Mouse (Mus musculus): ENCODE data around the gene Ncbp1. TPM values are rescaled to one million over a fixed set of nuclear protein-coding genes. Genes with fewer than 3 reads are reported as not detected.

Gene Ncbp1
- polyA plus RNA-seq, 1 experiment from 2014 or later: 145 TPM

DNA sequence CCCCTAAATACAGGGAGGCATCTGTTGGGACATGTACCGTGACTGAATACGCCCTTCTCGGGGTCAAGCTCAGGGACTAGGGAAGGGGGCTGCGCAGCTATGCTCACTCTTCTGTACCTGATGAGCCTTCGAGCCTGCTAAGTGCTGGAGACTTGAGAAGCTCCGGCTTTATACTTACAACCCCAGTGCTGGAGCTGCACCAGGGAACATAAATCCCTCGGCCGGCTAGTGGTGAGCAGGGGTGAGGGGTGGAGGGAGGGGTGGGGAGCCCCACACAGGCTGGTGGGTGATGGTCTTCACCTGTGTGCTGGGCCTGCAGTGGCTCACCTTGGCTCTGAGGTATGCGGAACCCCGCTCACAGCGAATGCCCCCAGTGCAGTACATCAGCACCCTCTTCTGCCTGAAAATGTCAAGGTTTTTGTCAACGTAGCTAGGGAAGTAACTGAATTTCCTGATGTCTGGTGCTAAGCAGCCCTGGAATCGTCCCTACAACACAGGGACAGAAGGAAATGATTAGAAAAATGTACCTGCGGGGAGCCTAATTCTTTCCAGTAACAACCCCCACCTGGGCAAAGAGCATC lies 18.8 kb upstream of the Ncbp1 start:
- H3K36me3 ChIP-seq (ENCODE audit: control insufficient read depth, insufficient read depth, low read length): peaks cover 26% of the 10 kb centered on the region
- H3K27me3 ChIP-seq (ENCODE audit: control insufficient read depth, insufficient read depth, low read length): no peaks in the 10 kb centered on the region
- no peak overlapping the region for H3K4me3 ChIP-seq (ENCODE audit: low read depth, low read length)
- H3K27ac ChIP-seq (ENCODE audit: low read depth, low read length): no peak overlapping the region
- DNase-seq (ENCODE audit: low spot score) (no peak), ATAC-seq (ENCODE audit: insufficient read depth, low FRiP score, low TSS enrichment) (no peak)
- no peaks in the 10 kb centered on the region for H3K9me3 ChIP-seq (ENCODE audit: control insufficient read depth, low read length)
- H3K9ac ChIP-seq (ENCODE audit: low read length): no peak overlapping the region
- no peak overlapping the region for H3K4me2 ChIP-seq (ENCODE audit: low read depth)
- H3K4me1 ChIP-seq (ENCODE audit: control insufficient read depth, insufficient read depth, low read length): no peaks in the 10 kb centered on the region
- WGBS: 93% methylated on average over 14 of the region's 14 CpGs

DNA sequence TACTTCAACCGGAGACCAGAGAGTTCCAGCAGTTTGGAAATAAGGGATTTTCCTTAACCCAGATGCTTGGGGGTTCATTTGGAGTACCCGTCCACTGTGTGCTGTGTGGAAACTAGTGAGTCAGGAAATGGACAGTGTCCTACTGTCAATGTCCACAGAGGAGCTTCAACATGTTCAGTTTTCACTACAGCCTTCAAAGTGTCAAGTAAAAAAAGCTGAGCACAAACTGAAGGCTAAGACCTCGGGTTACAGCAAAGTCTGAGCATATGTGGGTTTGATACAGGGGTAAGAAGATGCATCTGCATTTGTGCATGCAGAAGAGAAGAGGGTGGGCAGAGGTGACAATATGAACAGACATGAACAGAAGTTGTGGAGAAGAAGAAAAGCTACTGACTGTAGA lies 17.6 kb upstream of the Ncbp1 start:
- ATAC-seq (ENCODE audit: insufficient read depth, low FRiP score, low TSS enrichment) (no peak), DNase-seq (ENCODE audit: low spot score) (no peak)
- Histone ChIP-seq H3K4me3 (ENCODE audit: low read depth, low read length) (no peak overlapping the region), H3K9ac (ENCODE audit: low read length) (no peak overlapping the region), H3K27me3 (ENCODE audit: control insufficient read depth, insufficient read depth, low read length) (no peaks in the 10 kb centered on the region), H3K36me3 (ENCODE audit: control insufficient read depth, insufficient read depth, low read length) (peaks cover 31% of the 10 kb centered on the region), H3K9me3 (ENCODE audit: control insufficient read depth, low read length) (no peaks in the 10 kb centered on the region), H3K27ac (ENCODE audit: low read depth, low read length) (no peak overlapping the region), H3K4me2 (ENCODE audit: low read depth) (no peak overlapping the region), H3K4me1 (ENCODE audit: control insufficient read depth, insufficient read depth, low read length) (no peaks in the 10 kb centered on the region)
- 86% methylated on average over 3 of the region's 3 CpGs for WGBS

DNA sequence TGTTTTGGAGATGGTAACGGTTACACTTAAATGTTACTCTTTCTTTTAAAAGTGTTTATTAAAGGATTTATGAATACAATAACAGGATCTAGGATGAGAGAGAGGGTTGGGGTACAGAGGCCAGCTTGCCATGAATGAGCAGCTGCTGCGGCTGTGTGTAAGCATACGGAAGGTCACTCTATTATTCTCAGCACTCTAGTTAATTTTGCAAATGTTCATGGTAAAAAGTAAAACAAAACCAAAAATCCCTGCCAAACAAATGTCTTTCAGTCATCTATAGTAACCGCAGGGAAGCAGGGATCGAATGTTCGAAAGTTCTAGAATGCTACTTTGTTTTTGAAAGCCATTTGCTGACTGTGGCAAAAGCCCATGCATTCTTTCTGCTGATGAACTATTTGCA lies 15.1 kb upstream of the Ncbp1 start:
- H3K27me3 ChIP-seq (ENCODE audit: control insufficient read depth, insufficient read depth, low read length): no peaks in the 10 kb centered on the region
- no peak overlapping the region for H3K9ac ChIP-seq (ENCODE audit: low read length)
- no peak for DNase-seq (ENCODE audit: low spot score)
- no peaks in the 10 kb centered on the region for H3K4me1 ChIP-seq (ENCODE audit: control insufficient read depth, insufficient read depth, low read length)
- WGBS: 95% methylated on average over 6 of the region's 6 CpGs
- H3K36me3 ChIP-seq (ENCODE audit: control insufficient read depth, insufficient read depth, low read length): peaks cover 27% of the 10 kb centered on the region
- no peak overlapping the region for H3K27ac ChIP-seq (ENCODE audit: low read depth, low read length)
- no peak overlapping the region for H3K4me2 ChIP-seq (ENCODE audit: low read depth)
- no peak for ATAC-seq (ENCODE audit: insufficient read depth, low FRiP score, low TSS enrichment)
- no peaks in the 10 kb centered on the region for H3K9me3 ChIP-seq (ENCODE audit: control insufficient read depth, low read length)
- no peak overlapping the region for H3K4me3 ChIP-seq (ENCODE audit: low read depth, low read length)

- no peak overlapping the region for H3K4me3 ChIP-seq (ENCODE audit: low read depth, low read length)
Measured at GRCm38 (mm10) chr4:46126541-46126940, 11.9 kb upstream of the Ncbp1 start.

GRCm38 (mm10) chr4:46129311-46130004 lies 9.0 kb upstream of the Ncbp1 start:
- DNase-seq (ENCODE audit: low spot score): no peak
- ATAC-seq (ENCODE audit: insufficient read depth, low FRiP score, low TSS enrichment): no peak
- Histone ChIP-seq H3K4me2 (ENCODE audit: low read depth) (no peak overlapping the region), H3K27me3 (ENCODE audit: control insufficient read depth, insufficient read depth, low read length) (no peaks in the 10 kb centered on the region), H3K36me3 (ENCODE audit: control insufficient read depth, insufficient read depth, low read length) (peaks cover 28% of the 10 kb centered on the region), H3K9ac (ENCODE audit: low read length) (no peak overlapping the region), H3K4me3 (ENCODE audit: low read depth, low read length) (no peak overlapping the region), H3K9me3 (ENCODE audit: control insufficient read depth, low read length) (no peaks in the 10 kb centered on the region), H3K27ac (ENCODE audit: low read depth, low read length) (no peak overlapping the region), H3K4me1 (ENCODE audit: control insufficient read depth, insufficient read depth, low read length) (no peaks in the 10 kb centered on the region)
- WGBS: 89% methylated on average over 8 of the region's 8 CpGs

More at GRCm38 (mm10) chr4:46126541-46126940, 11.9 kb upstream of the Ncbp1 start:
- H3K9me3 ChIP-seq (ENCODE audit: control insufficient read depth, low read length): no peaks in the 10 kb centered on the region
- no peak overlapping the region for H3K27ac ChIP-seq (ENCODE audit: low read depth, low read length)
- H3K9ac ChIP-seq (ENCODE audit: low read length): no peak overlapping the region
- ATAC-seq (ENCODE audit: insufficient read depth, low FRiP score, low TSS enrichment): no peak; the same call in 1 of the 2 replicates
- no peak overlapping the region for H3K4me2 ChIP-seq (ENCODE audit: low read depth)
- no peaks in the 10 kb centered on the region for H3K27me3 ChIP-seq (ENCODE audit: control insufficient read depth, insufficient read depth, low read length)
- no peaks in the 10 kb centered on the region for H3K4me1 ChIP-seq (ENCODE audit: control insufficient read depth, insufficient read depth, low read length)
- H3K36me3 ChIP-seq (ENCODE audit: control insufficient read depth, insufficient read depth, low read length): peaks cover 29% of the 10 kb centered on the region
- 46% methylated on average over 2 of the region's 2 CpGs for WGBS
- DNase-seq (ENCODE audit: low spot score): peak; percentile 80

DNA sequence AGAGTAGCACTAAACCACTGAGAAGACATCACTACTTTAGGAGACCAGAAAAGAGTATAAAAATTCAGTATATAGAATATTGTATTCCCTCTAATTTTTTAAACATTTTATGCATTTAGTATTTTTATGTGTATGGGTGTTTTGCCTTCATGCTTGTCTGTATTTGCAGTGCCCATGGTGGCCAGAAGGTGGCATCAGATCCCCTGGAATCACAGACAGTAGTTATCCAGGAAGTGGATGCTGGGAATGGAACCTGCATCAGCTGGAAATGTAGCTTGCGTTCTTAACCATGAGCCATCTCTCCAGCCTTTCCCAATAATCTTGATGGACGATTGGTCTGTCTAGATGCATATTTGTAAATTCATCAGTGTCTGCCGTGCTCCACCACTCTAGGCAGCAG lies 8.2 kb upstream of the Ncbp1 start:
- no peaks in the 10 kb centered on the region for H3K9me3 ChIP-seq (ENCODE audit: control insufficient read depth, low read length)

GRCm38 (mm10) chr4:46131791-46132190 lies 6.6 kb upstream of the Ncbp1 start:
- no peaks in the 10 kb centered on the region for H3K4me1 ChIP-seq (ENCODE audit: control insufficient read depth, insufficient read depth, low read length)
- H3K36me3 ChIP-seq (ENCODE audit: control insufficient read depth, insufficient read depth, low read length): peaks cover 19% of the 10 kb centered on the region
- H3K4me3 ChIP-seq (ENCODE audit: low read depth, low read length): no peak overlapping the region
- no peak overlapping the region for H3K4me2 ChIP-seq (ENCODE audit: low read depth)
- no peaks in the 10 kb centered on the region for H3K27me3 ChIP-seq (ENCODE audit: control insufficient read depth, insufficient read depth, low read length)
- no peak overlapping the region for H3K9ac ChIP-seq (ENCODE audit: low read length)
- H3K9me3 ChIP-seq (ENCODE audit: control insufficient read depth, low read length): no peaks in the 10 kb centered on the region
- DNase-seq (ENCODE audit: low spot score) (no peak), ATAC-seq (ENCODE audit: insufficient read depth, low FRiP score, low TSS enrichment) (no peak)
- no peak overlapping the region for H3K27ac ChIP-seq (ENCODE audit: low read depth, low read length)
- 94% methylated on average over 6 of the region's 6 CpGs for WGBS

More for the DNA sequence above, 8.2 kb upstream of the Ncbp1 start:
- H3K4me1 ChIP-seq (ENCODE audit: control insufficient read depth, insufficient read depth, low read length): no peaks in the 10 kb centered on the region
- H3K27me3 ChIP-seq (ENCODE audit: control insufficient read depth, insufficient read depth, low read length): no peaks in the 10 kb centered on the region
- H3K27ac ChIP-seq (ENCODE audit: low read depth, low read length): no peak overlapping the region
- DNase-seq (ENCODE audit: low spot score) (peak; percentile 53), ATAC-seq (ENCODE audit: insufficient read depth, low FRiP score, low TSS enrichment) (no peak)
- WGBS: 78% methylated on average over 3 of the region's 3 CpGs
- H3K4me2 ChIP-seq (ENCODE audit: low read depth): no peak overlapping the region
- no peak overlapping the region for H3K9ac ChIP-seq (ENCODE audit: low read length)
- H3K36me3 ChIP-seq (ENCODE audit: control insufficient read depth, insufficient read depth, low read length): peaks cover 24% of the 10 kb centered on the region
- H3K4me3 ChIP-seq (ENCODE audit: low read depth, low read length): no peak overlapping the region

- no peaks in the 10 kb centered on the region for H3K9me3 ChIP-seq (ENCODE audit: control insufficient read depth, low read length)
- H3K36me3 ChIP-seq (ENCODE audit: control insufficient read depth, insufficient read depth, low read length): peaks cover 6% of the 10 kb centered on the region; the same call in 1 of the 2 replicates
- 8% methylated on average over 17 of the region's 17 CpGs for WGBS
- ATAC-seq (ENCODE audit: insufficient read depth, low FRiP score, low TSS enrichment) (peak; percentile 78), DNase-seq (ENCODE audit: low spot score) (peak; percentile 25)
- H3K27me3 ChIP-seq (ENCODE audit: control insufficient read depth, insufficient read depth, low read length): no peaks in the 10 kb centered on the region
- peak overlapping the region; percentile 94 for H3K27ac ChIP-seq (ENCODE audit: low read depth, low read length)
- H3K4me1 ChIP-seq (ENCODE audit: control insufficient read depth, insufficient read depth, low read length): peaks cover 9% of the 10 kb centered on the region
- peak overlapping the region; percentile 59 for H3K4me2 ChIP-seq (ENCODE audit: low read depth)
- peak overlapping the region; percentile 62 for H3K4me3 ChIP-seq (ENCODE audit: low read depth, low read length)
- peak overlapping the region; percentile 83 for H3K9ac ChIP-seq (ENCODE audit: low read length)
Measured at GRCm38 (mm10) chr4:46137629-46138286, 655 bp upstream of the Ncbp1 start.
